Mouse (Mus musculus) embryonic fibroblast, embryonic 13.5 days (primary cell): ENCODE measurements around the gene C1qtnf6. TPM values are rescaled to one million over a fixed set of nuclear protein-coding genes. Genes with fewer than 3 reads are reported as not detected.

Source experiments
- H3K27ac ChIP-seq: 2 replicates; pipeline ENCODE4 v1.5.1; 2012; ENCODE audit warnings: low read length, control low read depth, inconsistent platforms; ENCODE audit not compliant: insufficient read depth
- H3K4me1 ChIP-seq: 2 replicates; pipeline ENCODE4 v1.6.1; 2011; ENCODE audit warnings: low read length; ENCODE audit not compliant: control insufficient read depth, insufficient read depth
- H3K4me3 ChIP-seq: 2 replicates; pipeline ENCODE4 v1.5.1; 2011; ENCODE audit warnings: mild to moderate bottlenecking, control low read depth, low read length; ENCODE audit not compliant: insufficient read depth
- CTCF ChIP-seq: IDR thresholded peaks from 2 replicates; pipeline ENCODE4 v1.5.1; 2011; ENCODE audit warnings: mild to moderate bottlenecking, control low read depth, low read length, moderate library complexity, borderline replicate concordance; ENCODE audit not compliant: insufficient read depth
- POLR2A ChIP-seq: IDR thresholded peaks from 2 replicates; pipeline ENCODE4 v1.6.1; 2011; ENCODE audit warnings: low read depth, mild to moderate bottlenecking, control low read depth, low read length, moderate library complexity
- polyA plus RNA-seq: library from polyadenylated mRNA; stranded (reverse); fragments of >200 nt; gene quantifications from 2 replicates; pipeline ENCODE4 v1.2.4, GENCODE M21; 2011; ENCODE audit warnings: low read depth; ENCODE audit not compliant: missing spikeins, insufficient read length

The C1qtnf6 gene
- polyA plus RNA-seq, 1 experiment: 77.1 TPM

GRCm38 (mm10) chr15:78546060-78546459 is 14.8 kb upstream of the C1qtnf6 start:
- TF ChIP-seq POLR2A (no peak), CTCF (no peak)
- Histone ChIP-seq H3K4me1 (peaks cover 9% of the 10 kb centered on the region), H3K4me3 (no peak overlapping the region), H3K27ac (no peak overlapping the region)

- no peak for TF ChIP-seq POLR2A
- no peak for TF ChIP-seq CTCF
- Histone ChIP-seq H3K4me1 (peaks cover 9% of the 10 kb centered on the region), H3K4me3 (no peak within 1 kb of the TSS), H3K27ac (no peak within 1 kb of the TSS)
Measured at GRCm38 (mm10) chr15:78544561-78545001, 13.4 kb upstream of the C1qtnf6 start, which contains the start of gene Sstr3. Sstr3 (minus strand) TSS chr15:78544685.

GRCm38 (mm10) chr15:78544041-78544440 is 12.8 kb upstream of the C1qtnf6 start:
- Histone ChIP-seq H3K27ac (no peak overlapping the region), H3K4me3 (no peak overlapping the region), H3K4me1 (peaks cover 9% of the 10 kb centered on the region)
- TF ChIP-seq POLR2A: no peak
- TF ChIP-seq CTCF: no peak

- TF ChIP-seq CTCF (no peak), POLR2A (no peak)
- H3K27ac ChIP-seq: no peak overlapping the region
- no peak overlapping the region for H3K4me3 ChIP-seq
- H3K4me1 ChIP-seq: no peaks in the 10 kb centered on the region
Measured at GRCm38 (mm10) chr15:78542767-78543303, 11.6 kb upstream of the C1qtnf6 start.

GRCm38 (mm10) chr15:78542098-78542766 is 11.0 kb upstream of the C1qtnf6 start:
- TF ChIP-seq CTCF (no peak), POLR2A (no peak)
- H3K4me3 ChIP-seq: no peak overlapping the region
- H3K27ac ChIP-seq: no peak overlapping the region
- H3K4me1 ChIP-seq: no peaks in the 10 kb centered on the region

GRCm38 (mm10) chr15:78541606-78542005 is 10.4 kb upstream of the C1qtnf6 start:
- no peaks in the 10 kb centered on the region for H3K4me1 ChIP-seq

GRCm38 (mm10) chr15:78541036-78541435 is 9.8 kb upstream of the C1qtnf6 start:
- no peak for TF ChIP-seq CTCF
- no peak for TF ChIP-seq POLR2A
- H3K4me1 ChIP-seq: no peaks in the 10 kb centered on the region
- H3K4me3 ChIP-seq: no peak overlapping the region
- H3K27ac ChIP-seq: no peak overlapping the region

More at GRCm38 (mm10) chr15:78541606-78542005, 10.4 kb upstream of the C1qtnf6 start:
- TF ChIP-seq POLR2A (no peak), CTCF (no peak)
- H3K27ac ChIP-seq: no peak overlapping the region
- H3K4me3 ChIP-seq: no peak overlapping the region

- no peak overlapping the region for H3K4me3 ChIP-seq
- no peak overlapping the region for H3K27ac ChIP-seq
- H3K4me1 ChIP-seq: no peaks in the 10 kb centered on the region
- TF ChIP-seq CTCF (no peak), POLR2A (no peak)
Measured at GRCm38 (mm10) chr15:78535723-78536421, 4.7 kb upstream of the C1qtnf6 start.

- no peak overlapping the region for H3K27ac ChIP-seq
- H3K4me3 ChIP-seq: no peak overlapping the region
- TF ChIP-seq POLR2A: no peak
- TF ChIP-seq CTCF: no peak
- H3K4me1 ChIP-seq: peaks cover 3% of the 10 kb centered on the region; the same call in 1 of the 2 replicates
Measured at GRCm38 (mm10) chr15:78533346-78533835, 2.2 kb upstream of the C1qtnf6 start.
